Mouse (Mus musculus): ENCODE results near the gene Gm17631. TPM values are rescaled to one million over a fixed set of nuclear protein-coding genes. Genes with fewer than 3 reads are reported as not detected.
"Not testable (repeated sequence)": the region's sequence is repeated elsewhere in the genome, so short reads cannot be mapped to it uniquely, and the experiment has no call there.

Gene Gm17631
- not detected in 2 replicates for polyA plus RNA-seq (2012)

DNA sequence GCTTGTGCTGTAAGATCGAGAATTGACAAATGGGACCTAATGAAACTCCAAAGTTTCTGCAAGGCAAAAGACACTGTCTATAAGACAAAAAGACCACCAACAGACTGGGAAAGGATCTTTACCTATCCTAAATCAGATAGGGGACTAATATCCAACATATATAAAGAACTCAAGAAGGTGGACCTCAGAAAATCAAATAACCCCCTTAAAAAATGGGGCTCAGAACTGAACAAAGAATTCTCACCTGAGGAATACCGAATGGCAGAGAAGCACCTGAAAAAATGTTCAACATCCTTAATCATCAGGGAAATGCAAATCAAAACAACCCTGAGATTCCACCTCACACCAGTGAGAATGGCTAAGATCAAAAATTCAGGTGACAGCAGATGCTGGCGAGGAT, at the start of gene Gm17631:
Gene Gm17631 (plus strand): TSS at position 301 of the 400 bp plus-strand sequence.
- H3K36me3 ChIP-seq (ENCODE audit: control insufficient read depth); H3K4me3 ChIP-seq (replicated peaks); H3K9me3 ChIP-seq (ENCODE audit: control insufficient read depth, low read length): not testable (repeated sequence)

DNA sequence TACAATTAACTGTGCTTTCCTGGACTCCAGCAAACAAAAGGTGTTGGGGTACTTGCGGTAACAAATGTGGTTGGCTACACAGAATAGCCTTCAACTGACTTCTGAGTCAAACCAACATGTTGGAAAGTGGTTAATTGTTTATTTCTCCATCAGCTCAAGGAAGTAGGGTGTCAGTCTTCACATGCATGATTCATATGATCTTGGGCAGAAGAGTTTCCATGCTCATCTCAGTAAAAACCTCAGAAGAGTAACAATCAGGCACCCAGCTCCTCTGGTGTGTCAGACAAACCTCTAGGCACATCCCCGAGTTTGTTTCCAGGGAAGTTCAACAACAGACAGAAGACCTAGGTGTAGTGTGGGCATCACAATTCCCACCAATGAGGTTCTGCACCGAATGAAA, 44.7 kb upstream of the Gm17631 start:
- no peak overlapping the region for H3K4me3 ChIP-seq (replicated peaks)
- H3K27me3 ChIP-seq (ENCODE audit: control insufficient read depth): no peaks in the 10 kb centered on the region
- TF ChIP-seq TAL1 (IDR thresholded peaks at IDR 0.05; ENCODE audit: low read length) (no peak), GATA1 (IDR thresholded peaks at IDR 0.05; ENCODE audit: low read length) (no peak)
- no peaks in the 10 kb centered on the region; the same call in 1 of the 2 replicates for H3K9me3 ChIP-seq (ENCODE audit: control insufficient read depth, low read length)
- H3K36me3 ChIP-seq (ENCODE audit: control insufficient read depth): no peaks in the 10 kb centered on the region
- H3K4me1 ChIP-seq (ENCODE audit: control insufficient read depth): no peaks in the 10 kb centered on the region

More for the DNA sequence above, at the start of gene Gm17631:
- not testable (repeated sequence) for H3K27me3 ChIP-seq (ENCODE audit: control insufficient read depth); H3K4me1 ChIP-seq (ENCODE audit: control insufficient read depth)

DNA sequence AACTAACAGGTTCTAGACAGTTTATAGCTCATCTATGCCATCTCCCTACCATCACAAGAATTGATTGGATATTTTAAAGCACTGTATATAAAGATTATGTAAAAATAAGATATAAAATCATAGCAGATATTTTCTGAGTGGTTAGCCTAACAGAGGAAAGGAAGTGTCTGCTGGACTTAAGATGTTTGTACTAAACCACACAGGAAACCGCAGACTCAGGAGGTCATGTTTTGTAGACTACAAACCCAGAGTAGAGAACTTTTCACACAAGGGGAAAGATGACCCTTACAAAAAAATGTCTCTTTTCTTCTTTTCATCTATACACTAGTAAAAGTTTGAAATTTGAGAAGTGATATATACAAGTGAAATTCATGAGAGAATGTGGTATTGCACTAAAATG, 38.4 kb upstream of the Gm17631 start:
- H3K36me3 ChIP-seq (ENCODE audit: control insufficient read depth): no peaks in the 10 kb centered on the region
- H3K9me3 ChIP-seq (ENCODE audit: control insufficient read depth, low read length): no peaks in the 10 kb centered on the region; the same call in 1 of the 2 replicates
- no peaks in the 10 kb centered on the region for H3K27me3 ChIP-seq (ENCODE audit: control insufficient read depth)
- TF ChIP-seq TAL1 (IDR thresholded peaks at IDR 0.05; ENCODE audit: low read length) (no peak), GATA1 (IDR thresholded peaks at IDR 0.05; ENCODE audit: low read length) (no peak)
- H3K4me3 ChIP-seq (replicated peaks): no peak overlapping the region
- no peaks in the 10 kb centered on the region for H3K4me1 ChIP-seq (ENCODE audit: control insufficient read depth)

DNA sequence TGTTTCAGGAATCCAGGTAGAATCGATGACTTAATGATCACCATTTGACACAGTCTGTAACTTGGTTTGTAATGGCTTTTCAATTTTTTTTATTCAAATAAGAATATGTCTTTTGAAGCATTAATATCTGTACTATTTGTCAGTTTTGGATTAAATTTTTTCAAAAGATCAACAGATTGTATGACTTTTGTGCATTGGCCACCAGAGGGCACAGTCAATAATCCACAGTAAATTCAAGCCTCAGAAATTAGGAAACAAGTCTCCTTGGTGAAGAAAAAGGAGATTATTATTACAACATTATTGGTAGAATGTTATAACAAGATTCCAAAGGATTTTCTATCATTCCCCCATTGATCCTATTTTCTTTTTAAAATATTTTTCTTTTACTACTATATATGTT, 36.9 kb upstream of the Gm17631 start:
- Histone ChIP-seq H3K4me1 (ENCODE audit: control insufficient read depth) (no peaks in the 10 kb centered on the region), H3K9me3 (ENCODE audit: control insufficient read depth, low read length) (no peaks in the 10 kb centered on the region), H3K36me3 (ENCODE audit: control insufficient read depth) (no peaks in the 10 kb centered on the region), H3K27me3 (ENCODE audit: control insufficient read depth) (no peaks in the 10 kb centered on the region), H3K4me3 (replicated peaks) (no peak overlapping the region)
- no peak for TF ChIP-seq TAL1 (IDR thresholded peaks at IDR 0.05; ENCODE audit: low read length)
- no peak for TF ChIP-seq GATA1 (IDR thresholded peaks at IDR 0.05; ENCODE audit: low read length)

DNA sequence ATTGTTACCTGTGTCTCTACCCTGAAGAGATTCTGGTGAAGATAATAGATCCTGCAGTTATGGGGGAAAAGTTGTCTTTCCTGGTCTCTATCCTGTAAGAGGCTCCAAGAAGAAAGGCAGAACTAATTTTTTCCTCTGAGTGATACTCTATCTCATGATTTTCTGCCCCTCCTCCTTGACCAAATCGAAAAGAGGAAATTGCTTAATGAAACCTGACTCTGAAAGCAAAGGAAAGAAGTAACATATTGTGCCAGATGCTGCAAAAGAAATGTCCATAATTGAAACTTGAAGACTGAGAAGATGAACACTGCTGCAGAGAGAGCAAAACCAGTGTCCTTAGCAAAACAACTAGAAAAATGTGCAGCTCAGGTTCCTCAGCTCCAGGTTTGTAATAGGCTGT, 14.1 kb downstream of the Gm17631 start, which contains the start of gene Klra17:
Gene Klra17 (minus strand): TSS at position 124 of the 400 bp plus-strand sequence.
- no peaks in the 10 kb centered on the region for H3K4me1 ChIP-seq (ENCODE audit: control insufficient read depth)
- H3K36me3 ChIP-seq (ENCODE audit: control insufficient read depth): no peaks in the 10 kb centered on the region
- TF ChIP-seq GATA1 (IDR thresholded peaks at IDR 0.05; ENCODE audit: low read length): no peak
- H3K27me3 ChIP-seq (ENCODE audit: control insufficient read depth): no peaks in the 10 kb centered on the region
- H3K9me3 ChIP-seq (ENCODE audit: control insufficient read depth, low read length): peaks cover 2% of the 10 kb centered on the region; the same call in 1 of the 2 replicates
- no peak within 1 kb of the TSS for H3K4me3 ChIP-seq (replicated peaks)

DNA sequence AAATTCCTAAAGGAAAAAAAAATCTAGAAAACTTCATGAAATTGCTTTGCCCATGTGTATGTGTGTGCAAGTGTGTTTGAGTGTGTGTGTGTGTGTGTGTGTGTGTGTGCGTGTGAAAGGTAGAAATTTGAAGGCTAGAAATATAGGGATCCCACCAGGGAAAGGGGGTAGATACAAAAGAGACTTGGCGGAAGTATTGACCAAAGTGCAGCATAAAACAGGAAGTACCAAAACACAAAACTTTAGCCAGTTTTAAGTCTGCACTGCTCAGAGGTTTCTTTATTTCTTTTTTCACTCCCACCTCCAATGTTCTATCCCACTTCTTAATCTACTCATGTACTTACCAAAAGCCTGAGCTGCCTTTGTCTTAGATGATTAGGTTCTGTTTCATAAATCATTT, 20.1 kb downstream of the Gm17631 start:
- no peaks in the 10 kb centered on the region for H3K4me1 ChIP-seq (ENCODE audit: control insufficient read depth)
- H3K36me3 ChIP-seq (ENCODE audit: control insufficient read depth): no peaks in the 10 kb centered on the region
- no peak for TF ChIP-seq TAL1 (IDR thresholded peaks at IDR 0.05; ENCODE audit: low read length)
- TF ChIP-seq GATA1 (IDR thresholded peaks at IDR 0.05; ENCODE audit: low read length): no peak
- H3K27me3 ChIP-seq (ENCODE audit: control insufficient read depth): no peaks in the 10 kb centered on the region
- H3K9me3 ChIP-seq (ENCODE audit: control insufficient read depth, low read length): no peaks in the 10 kb centered on the region; the same call in 1 of the 2 replicates
- H3K4me3 ChIP-seq (replicated peaks): no peak overlapping the region

Other genes with a start within 250 kb of the Gm17631 start
- not detected in 2 replicates for gene Klrk1, start 238.8 kb upstream of the Gm17631 start, polyA plus RNA-seq (2012)
- not detected in 2 replicates for gene Klrc3, start 219.3 kb upstream of the Gm17631 start, polyA plus RNA-seq (2012)
- not detected in 2 replicates for gene Klrc2, start 202.0 kb upstream of the Gm17631 start, polyA plus RNA-seq (2012)
- not detected in 2 replicates for gene Klrc1, start 183.7 kb upstream of the Gm17631 start, polyA plus RNA-seq (2012)
- not detected in 2 replicates for gene Klri1, start 145.5 kb upstream of the Gm17631 start, polyA plus RNA-seq (2012)
- gene Klri2, start 122.2 kb upstream of the Gm17631 start, polyA plus RNA-seq (2012): not detected in 2 replicates
- not detected in 2 replicates for gene Gm156, start 78.4 kb upstream of the Gm17631 start, polyA plus RNA-seq (2012)
- not detected in 2 replicates for gene Klra17, start 14.0 kb downstream of the Gm17631 start, polyA plus RNA-seq (2012)
- not detected in 2 replicates for gene Klra5, start 55.0 kb downstream of the Gm17631 start, polyA plus RNA-seq (2012)
- gene Klra6, start 164.3 kb downstream of the Gm17631 start, polyA plus RNA-seq (2012): not detected in 2 replicates
- gene Klra4, start 204.6 kb downstream of the Gm17631 start, polyA plus RNA-seq (2012): not detected in 2 replicates

Measured in erythroblast, embryonic 14.5 days (primary cell).